In the genomic region with DNA sequence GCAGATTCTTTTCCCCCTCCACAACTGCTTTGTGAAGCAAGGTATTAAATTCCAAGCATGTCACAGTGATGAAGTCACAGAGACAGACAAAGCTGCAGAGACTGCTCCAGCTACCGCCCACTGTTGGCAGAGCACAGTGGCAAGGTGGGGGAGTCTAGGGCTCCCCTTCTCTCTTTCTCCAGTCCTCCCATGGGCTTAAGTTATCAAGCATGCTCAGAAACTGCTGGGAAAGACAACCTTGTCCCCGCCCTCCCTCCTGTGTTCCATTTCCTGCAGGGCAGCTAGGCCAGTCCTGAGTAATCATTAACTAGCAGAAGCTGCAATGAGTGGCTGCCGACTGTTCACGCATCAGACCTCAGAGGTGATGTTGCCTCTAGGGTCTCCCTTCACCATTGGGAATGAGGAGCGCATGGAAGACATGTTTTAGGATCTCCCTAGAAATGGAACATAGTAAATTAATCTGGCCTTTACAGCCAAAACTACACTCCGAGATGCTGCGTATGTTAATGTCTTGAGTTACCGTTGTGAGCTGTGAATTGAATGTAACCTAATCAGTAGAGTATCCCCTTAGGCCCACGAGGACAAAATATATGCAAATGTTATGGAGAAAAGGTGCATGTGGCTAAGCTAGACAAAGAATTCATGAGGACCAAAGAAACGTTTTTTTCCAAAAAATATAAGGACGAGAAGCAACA, we compare ENCODE assay signal across 8 mouse cellular contexts.
A peak's percentile ranks its signal among the peaks of the same experiment; 100 is the strongest.
DNase-seq lines count a peak whose midpoint lies in the region; ATAC-seq and TF ChIP-seq lines count a peak whose summit lies in the region.

No protein-coding gene starts in this region.

- peaks cover 10% of the 10 kb centered on the region for H3K4me1 ChIP-seq in forebrain, embryonic 11.5 days (replicated peaks; ENCODE audit: control insufficient read depth, insufficient read depth, low read length)
- no peaks in the 10 kb centered on the region for H3K4me1 ChIP-seq in forebrain, postnatal 0 days (ENCODE audit: insufficient read depth)
- H3K4me1 ChIP-seq in heart, postnatal 0 days (ENCODE audit: control insufficient read depth, insufficient read depth) = peaks cover 9% of the 10 kb centered on the region
- peaks cover 25% of the 10 kb centered on the region for H3K4me1 ChIP-seq in midbrain, embryonic 13.5 days (replicated peaks)

- H3K36me3 ChIP-seq in forebrain, embryonic 11.5 days (ENCODE audit: control insufficient read depth, insufficient read depth, low read length) = no peaks in the 10 kb centered on the region
- H3K36me3 ChIP-seq in forebrain, postnatal 0 days (ENCODE audit: insufficient read depth) = no peaks in the 10 kb centered on the region
- H3K36me3 ChIP-seq in heart, postnatal 0 days (replicated peaks; ENCODE audit: control insufficient read depth, insufficient read depth, low read length) = no peaks in the 10 kb centered on the region
- H3K36me3 ChIP-seq in midbrain, embryonic 13.5 days = no peaks in the 10 kb centered on the region

- H3K27ac ChIP-seq in forebrain, embryonic 11.5 days (ENCODE audit: low read depth, low read length) = 0 out of 2 replicates have a peak overlapping the region, but pooled peaks have one; percentile 25
- no peak overlapping the region for H3K27ac ChIP-seq in forebrain, postnatal 0 days (ENCODE audit: low read depth, low read length)
- peak overlapping the region; percentile 48; the same call in 1 of the 2 replicates for H3K27ac ChIP-seq in heart, postnatal 0 days (ENCODE audit: low read depth)
- peak overlapping the region; percentile 40 for H3K27ac ChIP-seq in midbrain, embryonic 13.5 days

- 60% methylated on average over 11 of the region's 11 CpGs for WGBS in forebrain, embryonic 11.5 days
- WGBS in forebrain, postnatal 0 days = 38% methylated on average over 11 of the region's 11 CpGs
- WGBS in heart, postnatal 0 days = 56% methylated on average over 11 of the region's 11 CpGs
- 23% methylated on average over 11 of the region's 11 CpGs for WGBS in large intestine, adult 2 months
- 41% methylated on average over 11 of the region's 11 CpGs for WGBS in midbrain, embryonic 13.5 days

- no peak overlapping the region for H3K4me2 ChIP-seq in forebrain, embryonic 11.5 days (ENCODE audit: low read depth, low read length, severe bottlenecking)
- H3K4me2 ChIP-seq in forebrain, postnatal 0 days (ENCODE audit: low read depth) = no peak overlapping the region
- no peak overlapping the region for H3K4me2 ChIP-seq in heart, postnatal 0 days (ENCODE audit: low read depth, low read length)
- H3K4me2 ChIP-seq in midbrain, embryonic 13.5 days (replicated peaks) = peak overlapping the region; percentile 7; the same call in 1 of the 2 replicates

- no peaks in the 10 kb centered on the region for H3K9me3 ChIP-seq in forebrain, embryonic 11.5 days (ENCODE audit: control insufficient read depth, low read length)
- no peaks in the 10 kb centered on the region for H3K9me3 ChIP-seq in forebrain, postnatal 0 days (ENCODE audit: low read length)
- no peaks in the 10 kb centered on the region for H3K9me3 ChIP-seq in heart, postnatal 0 days (replicated peaks; ENCODE audit: control insufficient read depth, low read length)
- no peaks in the 10 kb centered on the region for H3K9me3 ChIP-seq in midbrain, embryonic 13.5 days

- H3K9ac ChIP-seq in forebrain, embryonic 11.5 days (ENCODE audit: low read length) = no peak overlapping the region
- H3K9ac ChIP-seq in forebrain, postnatal 0 days = no peak overlapping the region
- H3K9ac ChIP-seq in heart, postnatal 0 days (replicated peaks; ENCODE audit: low read depth, low read length) = no peak overlapping the region
- H3K9ac ChIP-seq in midbrain, embryonic 13.5 days (replicated peaks) = no peak overlapping the region

- TF ChIP-seq EP300 in heart, postnatal 0 days (IDR thresholded peaks at IDR 0.05; ENCODE audit: low read depth) = no peak

- ATAC-seq in forebrain, embryonic 11.5 days (replicated peaks; ENCODE audit: low FRiP score) = peak; percentile 71
- no peak for ATAC-seq in forebrain, postnatal 0 days
- ATAC-seq in heart, postnatal 0 days (ENCODE audit: insufficient read depth, low read depth) = peak; percentile 79
- ATAC-seq in midbrain, embryonic 13.5 days = peak; percentile 82
- ATAC-seq in cerebellum, adult (ENCODE audit: insufficient number of reproducible peaks, low FRiP score, low TSS enrichment) = no peak

- no peak overlapping the region for H3K4me3 ChIP-seq in forebrain, embryonic 11.5 days (ENCODE audit: low read depth, low read length)
- no peak overlapping the region for H3K4me3 ChIP-seq in forebrain, postnatal 0 days (ENCODE audit: low read depth, low read length)
- H3K4me3 ChIP-seq in heart, postnatal 0 days (ENCODE audit: low read depth, low read length) = no peak overlapping the region
- no peak overlapping the region for H3K4me3 ChIP-seq in midbrain, embryonic 13.5 days (replicated peaks)

- no peak for DNase-seq in forebrain, embryonic 11.5 days (ENCODE audit: low spot score)
- no peak for DNase-seq in forebrain, postnatal 0 days
- DNase-seq in heart, postnatal 0 days (ENCODE audit: low spot score) = peak; percentile 27
- DNase-seq in large intestine, adult 2 months (ENCODE audit: low read depth, low spot score) = peak; percentile 68
- no peak for DNase-seq in frontal cortex, postnatal 10 days (ENCODE audit: low spot score in 2 of 2)
- DNase-seq in cerebellum, postnatal 10 days = no peak

- no peak for TF ChIP-seq CTCF in forebrain, postnatal 0 days (IDR thresholded peaks at IDR 0.05; ENCODE audit: low read depth)
- 0 out of 2 replicates have a peak, but pooled peaks have one; percentile 5 for TF ChIP-seq CTCF in heart, postnatal 0 days (IDR thresholded peaks at IDR 0.05; ENCODE audit: low read depth)

- H3K27me3 ChIP-seq in forebrain, embryonic 11.5 days (ENCODE audit: control insufficient read depth, insufficient read depth, low read length) = no peaks in the 10 kb centered on the region
- no peaks in the 10 kb centered on the region for H3K27me3 ChIP-seq in forebrain, postnatal 0 days (ENCODE audit: insufficient read depth, low read length)
- no peaks in the 10 kb centered on the region for H3K27me3 ChIP-seq in heart, postnatal 0 days (ENCODE audit: control insufficient read depth, insufficient read depth, low read length)
- no peaks in the 10 kb centered on the region for H3K27me3 ChIP-seq in midbrain, embryonic 13.5 days

Comparison
In these comparisons a context has a peak if more than half of its experiments do, and no peak if none do; other contexts are left out.
1. ATAC-seq: peak in forebrain, embryonic 11.5 days (single experiment), heart, postnatal 0 days (single experiment) and midbrain, embryonic 13.5 days (single experiment); none in forebrain, postnatal 0 days (single experiment) and cerebellum, adult (single experiment).
2. DNase-seq: peak in heart, postnatal 0 days (single experiment) and large intestine, adult 2 months (single experiment); none in forebrain, embryonic 11.5 days (single experiment), forebrain, postnatal 0 days (single experiment), frontal cortex, postnatal 10 days (0 of 2) and cerebellum, postnatal 10 days (0 of 2).